Mouse (Mus musculus) liver, postnatal 0 days (tissue): ENCODE results near the gene Zbtb37.

Experiments
- CTCF ChIP-seq: sonication (generic); IDR thresholded peaks from 2 replicates; pipeline ENCODE4 v1.5.1; 2016; ENCODE audit warnings: antibody characterized with exemption, low read depth
- EP300 ChIP-seq: IDR thresholded peaks from 2 replicates; pipeline ENCODE4 v1.6.1; 2016; ENCODE audit warnings: antibody characterized with exemption, low read depth, mild to moderate bottlenecking

- TF ChIP-seq CTCF, result no peak
- TF ChIP-seq EP300, result no peak
These were observed 684 bp upstream of the Zbtb37 start for GRCm38 (mm10) chr1:161035281-161035785.
